Mouse (Mus musculus): ENCODE measurements at regions not wholly inside any gene's neighbourhood (a gene's known extent, or its start where the extent isn't known, plus 50 kb on each side); places are given as distances from the start of the nearest gene placed in this dataset.

DNA sequence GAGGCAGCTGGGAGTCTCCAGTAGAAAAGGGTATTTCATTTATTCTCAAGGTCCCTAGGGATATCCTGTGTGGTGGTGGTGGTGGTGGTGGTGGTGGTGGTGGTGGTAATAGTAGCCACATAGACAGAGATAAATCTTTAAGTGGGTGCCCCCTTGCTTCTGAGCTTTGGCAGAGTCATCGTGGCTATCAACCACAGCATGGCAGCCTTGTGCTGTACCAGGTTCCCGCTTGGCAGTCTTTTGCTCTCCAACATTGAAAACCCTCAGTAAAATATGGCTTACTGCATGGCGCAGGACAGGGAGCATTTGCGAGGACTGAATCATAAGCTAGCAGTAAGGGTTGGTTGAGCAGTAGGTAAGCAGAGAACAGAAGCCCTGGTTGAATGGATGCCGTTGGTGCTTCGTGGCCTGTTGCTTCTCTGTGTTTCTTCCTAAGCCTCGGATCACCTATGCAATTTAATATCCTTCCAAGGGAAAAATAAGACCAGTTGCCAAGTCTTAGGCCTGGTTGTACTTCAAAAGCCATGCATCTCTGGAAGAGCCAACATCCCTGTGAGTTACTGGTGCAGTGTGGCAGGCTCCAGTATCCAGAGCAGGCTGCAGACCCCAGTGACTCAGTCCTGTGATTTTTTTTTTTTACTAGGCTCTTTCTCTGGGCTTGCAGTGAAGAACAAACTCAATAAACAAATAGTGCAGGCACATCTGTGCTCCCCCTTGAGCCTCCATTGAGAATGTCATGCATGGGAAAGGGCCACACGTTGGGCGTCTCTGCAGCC is 76.6 kb upstream of the Maml3 start:
- 83% methylated on average over 9 of the region's 9 CpGs for WGBS

DNA sequence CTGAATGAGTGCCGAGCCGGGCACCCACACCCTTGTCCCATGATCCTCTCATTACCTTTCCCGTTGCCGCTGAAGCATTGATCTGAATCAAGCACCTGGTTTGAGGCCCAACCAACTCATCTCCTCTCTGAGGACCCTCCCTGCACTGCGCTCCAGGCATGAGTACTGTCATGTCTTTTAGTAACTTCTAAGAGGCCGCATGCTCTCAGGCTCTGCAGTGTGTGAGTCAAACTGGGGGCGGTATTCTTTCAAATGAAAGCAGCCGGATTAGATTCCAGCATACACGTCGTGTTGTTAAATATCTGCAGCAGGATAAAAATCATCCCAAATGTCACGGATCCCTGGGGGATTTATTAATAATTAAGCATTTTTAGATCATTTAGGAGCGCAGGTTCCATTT is 79.4 kb upstream of the Maml3 start:
- peaks cover 31% of the 10 kb centered on the region for H3K4me1 ChIP-seq
- 77% methylated on average over 12 of the region's 12 CpGs for WGBS
- no peak for ATAC-seq (ENCODE audit: low FRiP score, low read depth)

More for the DNA sequence above, 76.6 kb upstream of the Maml3 start:
- Histone ChIP-seq H3K9me3 (no peaks in the 10 kb centered on the region), H3K4me2 (replicated peaks) (no peak overlapping the region), H3K9ac (replicated peaks) (no peak overlapping the region), H3K36me3 (no peaks in the 10 kb centered on the region), H3K27ac (replicated peaks) (peak overlapping the region; percentile 92), H3K4me1 (peaks cover 31% of the 10 kb centered on the region), H3K4me3 (no peak overlapping the region), H3K27me3 (no peaks in the 10 kb centered on the region; the same call in 1 of the 2 replicates)
- ATAC-seq (ENCODE audit: low FRiP score, low read depth) = no peak

DNA sequence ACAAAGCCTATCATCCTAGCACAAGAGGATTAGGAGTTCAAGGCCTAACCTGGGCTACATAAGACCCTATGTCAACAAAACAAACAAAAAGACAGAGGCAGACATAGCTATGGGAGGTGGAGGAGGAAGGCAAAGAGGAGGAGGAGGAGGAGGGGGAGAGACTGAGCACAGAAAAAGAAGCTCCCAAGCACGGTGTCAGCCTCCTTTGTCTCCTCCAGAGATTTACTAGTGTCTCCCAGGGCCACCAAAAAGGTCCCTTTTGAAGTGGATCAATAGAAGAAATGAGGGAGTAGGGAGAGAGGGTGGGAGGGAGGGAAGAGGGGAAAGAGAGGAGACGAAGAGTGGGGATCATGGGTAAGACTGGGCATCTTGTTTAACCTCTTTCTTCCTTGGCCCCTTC is 80.5 kb upstream of the Maml3 start:
- WGBS = 14% methylated on average over 2 of the region's 2 CpGs
- Histone ChIP-seq H3K4me2 (replicated peaks) (no peak overlapping the region), H3K9ac (replicated peaks) (no peak overlapping the region), H3K4me3 (no peak overlapping the region), H3K27ac (replicated peaks) (no peak overlapping the region), H3K9me3 (no peaks in the 10 kb centered on the region), H3K36me3 (no peaks in the 10 kb centered on the region), H3K27me3 (no peaks in the 10 kb centered on the region), H3K4me1 (peaks cover 20% of the 10 kb centered on the region)
- ATAC-seq (ENCODE audit: low FRiP score, low read depth) = no peak

More for the DNA sequence above, 79.4 kb upstream of the Maml3 start:
- no peaks in the 10 kb centered on the region for H3K36me3 ChIP-seq
- no peaks in the 10 kb centered on the region for H3K9me3 ChIP-seq
- H3K9ac ChIP-seq (replicated peaks) = no peak overlapping the region
- H3K4me2 ChIP-seq (replicated peaks) = no peak overlapping the region
- no peak overlapping the region for H3K27ac ChIP-seq (replicated peaks)
- no peaks in the 10 kb centered on the region for H3K27me3 ChIP-seq
- H3K4me3 ChIP-seq = no peak overlapping the region

DNA sequence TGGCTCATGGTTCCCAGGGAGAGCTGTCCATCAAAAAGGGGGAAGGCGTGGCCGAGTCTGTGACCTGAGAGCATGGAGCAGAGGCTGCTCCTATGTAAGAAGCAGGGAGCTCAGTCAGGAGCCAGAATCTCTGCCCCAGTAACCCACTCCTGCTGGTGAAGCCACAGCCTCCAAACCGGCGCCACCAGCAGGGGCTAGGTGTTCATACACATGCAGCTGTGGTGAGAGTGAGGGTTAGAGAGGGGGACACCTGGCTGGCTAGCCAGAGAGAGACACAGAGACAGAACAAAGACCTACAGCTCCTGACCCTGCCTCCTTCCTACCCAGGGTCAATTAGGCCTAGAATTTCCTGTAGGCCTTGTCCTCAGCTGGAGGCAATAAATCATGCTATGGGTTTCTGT is 80.7 kb upstream of the Foxo1 start:
- Histone ChIP-seq H3K9ac (replicated peaks) (no peak overlapping the region), H3K36me3 (no peaks in the 10 kb centered on the region), H3K4me3 (no peak overlapping the region), H3K27me3 (no peaks in the 10 kb centered on the region), H3K27ac (replicated peaks) (no peak overlapping the region), H3K4me1 (0 out of 2 replicates have a peak, but pooled peaks cover 9% of the 10 kb centered on the region), H3K9me3 (no peaks in the 10 kb centered on the region), H3K4me2 (replicated peaks) (no peak overlapping the region)
- WGBS = 50% methylated on average over 4 of the region's 4 CpGs
- ATAC-seq (ENCODE audit: low FRiP score, low read depth) = no peak

DNA sequence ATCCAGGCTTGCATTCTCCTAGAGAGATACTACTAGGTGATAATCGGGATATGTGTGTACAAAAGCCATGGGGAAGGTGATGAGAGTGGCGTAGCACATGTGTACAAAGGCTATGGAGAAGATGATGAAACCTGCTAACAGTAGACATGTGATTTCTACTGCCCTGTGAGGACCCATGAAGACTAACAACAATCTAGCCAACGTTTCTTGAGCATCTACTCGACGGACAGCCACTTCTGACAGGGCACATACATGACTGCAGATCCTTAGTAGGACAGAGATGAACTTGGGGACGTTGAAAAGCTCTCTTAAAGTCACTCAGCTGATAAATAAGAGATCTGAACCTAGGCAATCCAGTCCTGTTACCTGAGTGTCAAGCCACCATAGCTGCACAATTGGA is 79.8 kb upstream of the Foxo1 start:
- no peaks in the 10 kb centered on the region for H3K9me3 ChIP-seq
- 0 out of 2 replicates have a peak, but pooled peaks cover 9% of the 10 kb centered on the region for H3K4me1 ChIP-seq
- no peak overlapping the region for H3K4me2 ChIP-seq (replicated peaks)
- no peaks in the 10 kb centered on the region for H3K27me3 ChIP-seq
- no peak overlapping the region for H3K9ac ChIP-seq (replicated peaks)
- H3K4me3 ChIP-seq = no peak overlapping the region
- 87% methylated on average over 6 of the region's 6 CpGs for WGBS
- no peaks in the 10 kb centered on the region for H3K36me3 ChIP-seq
- no peak for ATAC-seq (ENCODE audit: low FRiP score, low read depth)
- H3K27ac ChIP-seq (replicated peaks) = no peak overlapping the region

DNA sequence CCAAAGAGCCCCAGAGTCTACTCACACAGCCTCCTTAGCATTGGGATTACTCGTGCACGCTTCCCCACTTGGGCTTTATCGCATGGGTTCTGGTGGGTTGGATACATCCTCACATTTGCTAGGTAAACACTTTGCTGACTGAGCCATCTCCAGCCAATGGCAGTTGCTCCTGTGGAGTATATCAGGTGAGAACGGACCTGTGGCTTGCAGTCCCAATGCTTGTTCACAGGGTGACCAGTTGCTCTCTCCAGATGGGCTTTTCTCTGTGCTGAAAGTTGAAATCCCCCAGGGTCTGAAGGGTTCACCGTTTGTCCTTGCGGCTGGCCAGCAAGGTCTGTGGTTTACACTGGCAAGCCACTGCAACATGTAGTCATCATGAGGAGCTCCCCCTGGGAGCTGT is 79.1 kb upstream of the Foxo1 start:
- Histone ChIP-seq H3K9ac (replicated peaks) (no peak overlapping the region), H3K36me3 (no peaks in the 10 kb centered on the region), H3K4me2 (replicated peaks) (no peak overlapping the region), H3K4me1 (0 out of 2 replicates have a peak, but pooled peaks cover 9% of the 10 kb centered on the region), H3K9me3 (no peaks in the 10 kb centered on the region), H3K27me3 (no peaks in the 10 kb centered on the region), H3K4me3 (no peak overlapping the region), H3K27ac (replicated peaks) (no peak overlapping the region)
- WGBS = 92% methylated on average over 6 of the region's 6 CpGs
- ATAC-seq (ENCODE audit: low FRiP score, low read depth) = no peak

DNA sequence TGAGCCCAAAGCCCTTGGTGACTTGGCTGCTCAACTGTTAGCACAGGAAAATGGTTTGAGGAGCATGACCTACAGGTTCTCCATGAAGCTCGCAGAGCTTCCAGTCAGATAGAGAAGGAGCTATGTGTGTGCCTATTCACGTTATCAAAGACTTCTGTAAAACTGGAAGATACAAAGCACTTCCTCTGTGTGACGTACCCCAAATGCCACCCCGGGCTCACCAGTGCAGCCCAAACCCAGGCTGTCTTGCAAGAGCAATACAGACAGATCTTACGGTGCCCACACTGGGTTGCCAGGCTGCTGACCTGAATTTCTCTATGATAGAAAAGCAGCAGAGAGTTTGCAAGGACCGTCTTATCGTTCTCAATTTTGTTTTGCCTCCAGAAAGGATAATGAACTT is 78.1 kb upstream of the Foxo1 start:
- H3K9ac ChIP-seq (replicated peaks) = no peak overlapping the region
- no peak overlapping the region for H3K27ac ChIP-seq (replicated peaks)
- 87% methylated on average over 7 of the region's 7 CpGs for WGBS
- no peaks in the 10 kb centered on the region for H3K36me3 ChIP-seq
- 0 out of 2 replicates have a peak, but pooled peaks cover 7% of the 10 kb centered on the region for H3K4me1 ChIP-seq
- H3K27me3 ChIP-seq = no peaks in the 10 kb centered on the region
- no peak overlapping the region for H3K4me3 ChIP-seq
- no peaks in the 10 kb centered on the region for H3K9me3 ChIP-seq
- ATAC-seq (ENCODE audit: low FRiP score, low read depth) = no peak
- H3K4me2 ChIP-seq (replicated peaks) = no peak overlapping the region

DNA sequence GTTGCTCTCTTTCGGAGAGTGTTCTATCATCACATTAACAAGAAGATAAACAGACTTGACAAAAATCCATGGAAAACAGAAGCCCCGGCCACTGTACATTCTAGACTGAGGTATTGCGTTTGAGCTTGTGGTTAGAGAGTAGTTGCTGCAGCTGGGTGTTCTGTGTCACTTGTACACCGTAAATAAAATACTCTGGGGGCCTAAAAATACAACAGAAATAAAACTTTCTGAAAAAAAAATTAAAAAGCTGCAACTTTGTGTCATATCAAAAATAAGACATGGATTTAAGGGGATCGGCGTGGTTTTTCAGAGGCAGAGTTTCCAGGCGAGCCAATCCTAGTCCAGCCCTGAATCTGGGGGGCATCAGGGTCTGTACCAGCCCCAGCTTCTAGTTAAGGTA is 75.1 kb upstream of the Foxo1 start:
- ATAC-seq (ENCODE audit: low FRiP score, low read depth) = no peak
- Histone ChIP-seq H3K4me2 (replicated peaks) (no peak overlapping the region), H3K36me3 (no peaks in the 10 kb centered on the region), H3K9ac (replicated peaks) (no peak overlapping the region), H3K27me3 (no peaks in the 10 kb centered on the region), H3K4me3 (no peak overlapping the region), H3K9me3 (no peaks in the 10 kb centered on the region), H3K27ac (replicated peaks) (no peak overlapping the region), H3K4me1 (peaks cover 11% of the 10 kb centered on the region)
- 85% methylated on average over 7 of the region's 7 CpGs for WGBS

DNA sequence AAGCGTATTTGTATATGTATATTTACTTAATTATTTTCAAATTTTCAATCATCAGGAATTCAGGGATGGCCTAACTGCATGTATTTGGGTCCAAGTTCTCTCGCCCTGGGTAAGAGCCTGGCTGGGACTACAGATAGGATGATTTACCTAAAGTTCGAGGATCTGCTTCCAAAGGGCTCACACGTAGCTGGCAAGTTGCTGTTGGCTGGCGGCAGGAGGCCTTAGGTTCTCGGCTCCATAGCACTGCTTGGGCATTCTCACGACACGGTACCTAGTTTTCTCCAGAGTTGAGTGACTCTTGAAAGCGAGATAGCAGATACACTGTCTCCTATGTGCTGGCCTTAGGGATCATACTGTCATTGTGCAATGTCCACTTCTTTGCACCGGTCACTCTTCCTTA is 73.9 kb upstream of the Foxo1 start:
- Histone ChIP-seq H3K4me2 (replicated peaks) (no peak overlapping the region), H3K4me1 (peaks cover 11% of the 10 kb centered on the region), H3K36me3 (no peaks in the 10 kb centered on the region), H3K9ac (replicated peaks) (no peak overlapping the region), H3K9me3 (no peaks in the 10 kb centered on the region), H3K4me3 (no peak overlapping the region), H3K27ac (replicated peaks) (no peak overlapping the region), H3K27me3 (no peaks in the 10 kb centered on the region)
- 93% methylated on average over 10 of the region's 10 CpGs for WGBS
- no peak for ATAC-seq (ENCODE audit: low FRiP score, low read depth)

DNA sequence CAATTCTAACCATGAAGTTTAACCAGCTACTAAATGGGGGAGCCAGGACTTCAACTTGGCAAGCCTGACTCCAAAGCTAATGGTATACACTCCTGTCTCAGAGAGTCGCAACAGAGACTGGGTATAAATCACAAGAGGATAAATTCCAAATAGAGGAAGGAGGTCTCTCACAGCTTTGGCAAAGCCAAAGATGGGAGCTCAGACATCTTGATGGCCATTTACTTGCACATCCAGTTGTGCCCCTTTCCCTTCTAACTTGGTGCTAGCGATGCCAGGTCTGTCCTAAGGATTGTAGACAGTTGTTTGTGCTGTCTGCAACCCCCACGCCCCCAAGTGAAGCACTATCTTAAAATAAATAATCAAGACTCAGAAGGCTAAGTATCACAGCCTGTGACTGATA is 72.7 kb upstream of the Foxo1 start:
- H3K4me3 ChIP-seq = 0 out of 2 replicates have a peak overlapping the region, but pooled peaks have one; percentile 39
- H3K9ac ChIP-seq (replicated peaks) = peak overlapping the region; percentile 59
- 74% methylated on average over 3 of the region's 3 CpGs for WGBS
- H3K4me2 ChIP-seq (replicated peaks) = peak overlapping the region; percentile 58
- no peaks in the 10 kb centered on the region for H3K36me3 ChIP-seq
- peaks cover 11% of the 10 kb centered on the region for H3K4me1 ChIP-seq
- H3K9me3 ChIP-seq = no peaks in the 10 kb centered on the region
- no peak for ATAC-seq (ENCODE audit: low FRiP score, low read depth)
- no peaks in the 10 kb centered on the region for H3K27me3 ChIP-seq
- H3K27ac ChIP-seq (replicated peaks) = no peak overlapping the region

DNA sequence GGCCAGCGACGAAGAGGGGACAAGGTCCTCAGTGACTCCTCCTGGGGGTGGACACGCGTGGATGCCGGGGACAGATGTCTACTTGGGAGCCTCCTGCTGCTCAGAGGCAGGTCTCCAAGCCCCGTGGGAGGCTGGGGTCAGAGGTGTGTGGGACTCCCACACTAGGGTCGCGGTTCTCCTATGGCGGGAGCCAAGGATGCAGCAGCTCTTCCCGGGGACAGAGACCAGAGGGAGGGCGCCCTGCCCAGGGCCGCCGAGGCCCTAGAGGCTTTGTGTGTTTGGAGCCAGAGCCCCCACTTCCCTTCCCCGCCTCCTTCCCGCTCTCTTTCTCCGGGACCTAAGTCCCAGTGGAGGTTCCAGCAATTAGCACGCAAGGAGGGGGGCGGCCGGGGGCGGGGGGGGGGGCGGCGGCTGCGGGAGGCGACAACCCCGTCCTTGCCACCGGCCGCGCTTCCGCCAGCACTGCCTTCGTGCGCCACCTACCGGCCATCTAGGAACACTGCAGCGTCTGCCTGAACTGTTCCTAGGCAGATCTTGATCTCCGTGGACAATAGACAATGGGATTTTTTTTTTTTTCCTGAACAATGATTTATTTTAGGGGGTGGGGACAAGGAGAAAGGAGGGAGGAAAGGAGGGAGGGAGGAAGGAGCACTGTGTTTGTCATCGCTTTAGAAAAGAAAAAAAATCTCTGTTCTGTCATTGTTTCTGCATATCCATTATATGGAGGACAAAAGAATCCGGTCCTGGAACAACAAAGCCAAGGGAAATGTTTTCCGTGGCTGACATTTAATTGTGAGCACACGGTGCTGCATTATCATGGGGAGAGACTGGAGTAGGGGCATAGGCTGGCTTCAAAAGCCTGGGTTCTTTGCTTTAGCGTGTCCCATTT is 71.8 kb upstream of the Foxo1 start:
- peak; percentile 88 for ATAC-seq (ENCODE audit: low FRiP score, low read depth)
- no peaks in the 10 kb centered on the region for H3K36me3 ChIP-seq
- peaks cover 11% of the 10 kb centered on the region for H3K4me1 ChIP-seq
- no peaks in the 10 kb centered on the region for H3K27me3 ChIP-seq
- H3K4me3 ChIP-seq = peak overlapping the region; percentile 39
- H3K4me2 ChIP-seq (replicated peaks) = peak overlapping the region; percentile 58
- peak overlapping the region; percentile 70 for H3K27ac ChIP-seq (replicated peaks)
- H3K9ac ChIP-seq (replicated peaks) = peak overlapping the region; percentile 59
- 2% methylated on average over 38 of the region's 39 CpGs for WGBS
- no peaks in the 10 kb centered on the region for H3K9me3 ChIP-seq

DNA sequence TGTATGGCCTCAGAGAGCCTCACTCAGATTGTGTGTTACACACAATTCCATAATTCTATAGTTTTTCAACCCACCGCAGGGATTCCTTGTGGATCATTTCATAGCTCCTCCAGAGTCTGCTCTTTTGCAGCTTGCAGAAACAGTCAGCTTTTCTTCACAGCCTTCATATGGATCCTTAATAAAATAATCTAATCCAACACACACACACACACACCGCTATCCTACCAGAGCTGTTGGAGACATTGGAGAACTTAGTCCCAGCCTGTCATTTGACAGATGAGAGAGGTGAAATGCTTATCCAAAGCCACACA is 71.2 kb upstream of the Foxo1 start:
- H3K4me1 ChIP-seq = peaks cover 11% of the 10 kb centered on the region
- no peak for ATAC-seq (ENCODE audit: low FRiP score, low read depth)
- H3K9me3 ChIP-seq = no peaks in the 10 kb centered on the region
- H3K27me3 ChIP-seq = no peaks in the 10 kb centered on the region
- H3K4me3 ChIP-seq = 0 out of 2 replicates have a peak overlapping the region, but pooled peaks have one; percentile 39
- H3K27ac ChIP-seq (replicated peaks) = peak overlapping the region; percentile 70
- H3K4me2 ChIP-seq (replicated peaks) = peak overlapping the region; percentile 58
- WGBS = 65% methylated on average over 2 of the region's 2 CpGs
- H3K36me3 ChIP-seq = no peaks in the 10 kb centered on the region
- H3K9ac ChIP-seq (replicated peaks) = 0 out of 2 replicates have a peak overlapping the region, but pooled peaks have one; percentile 0

All from midbrain, embryonic 12.5 days (tissue).